Mouse (Mus musculus) G1E (cell line): Measurements from ENCODE around the gene Nyap1. TPM values are rescaled to one million over a fixed set of nuclear protein-coding genes. Genes with fewer than 3 reads are reported as not detected.
A peak's percentile ranks its signal among the peaks of the same experiment; 100 is the strongest.

Experiments
- ATAC-seq: 2 replicates; pipeline ENCODE4 v1.8.0; 2016; ENCODE audit warnings: mild to moderate bottlenecking; ENCODE audit not compliant: insufficient number of reproducible peaks, poor library complexity, low FRiP score, severe bottlenecking; ENCODE audit errors: extremely low read depth
- DNase-seq: peaks from one replicate; pipeline ENCODE4 v3.0.0; 2012; ENCODE audit warnings: low spot score
- H3K27me3 ChIP-seq: 2 replicates; pipeline ENCODE4 v1.6.1; 2012; ENCODE audit warnings: mild to moderate bottlenecking, low read length, inconsistent platforms; ENCODE audit not compliant: insufficient read depth
- H3K36me3 ChIP-seq: replicated peaks from 2 replicates; pipeline ENCODE3; 2012; ENCODE audit warnings: mild to moderate bottlenecking, inconsistent platforms
- H3K4me1 ChIP-seq: 2 replicates; pipeline ENCODE4 v1.6.1; 2012; ENCODE audit warnings: low read depth, low read length, inconsistent platforms, mixed read lengths; ENCODE audit not compliant: insufficient read depth
- H3K4me3 ChIP-seq: 2 replicates; pipeline ENCODE4 v1.5.1; 2012; ENCODE audit warnings: low read depth, mild to moderate bottlenecking, inconsistent platforms, low read length, moderate library complexity, mixed read lengths
- H3K9me3 ChIP-seq: replicated peaks from 2 replicates; pipeline ENCODE4 v1.6.1; 2012; ENCODE audit warnings: inconsistent platforms
- CTCF ChIP-seq: IDR thresholded peaks from 2 replicates; pipeline ENCODE4 v1.5.1; 2012; ENCODE audit warnings: low read depth, low read length, inconsistent platforms, mixed read lengths
- GATA1 ChIP-seq: IDR thresholded peaks from 2 replicates; pipeline ENCODE4 v1.6.1; 2012; ENCODE audit warnings: borderline replicate concordance, low read length, inconsistent platforms, mixed read lengths
- GATA2 ChIP-seq: IDR thresholded peaks from 2 replicates; pipeline ENCODE4 v1.6.1; 2012; ENCODE audit warnings: low read depth, low read length, inconsistent platforms, borderline replicate concordance
- POLR2AphosphoS5 ChIP-seq: IDR thresholded peaks from 2 replicates; pipeline ENCODE4 v1.6.1; 2012; ENCODE audit warnings: low read depth, low read length, inconsistent platforms; ENCODE audit not compliant: insufficient replicate concordance
- TAL1 ChIP-seq: conservative IDR thresholded peaks from 2 replicates; pipeline ENCODE4 v1.6.1; 2012; ENCODE audit warnings: low read depth, low read length, inconsistent platforms, mixed read lengths
- polyA plus RNA-seq: library from polyadenylated mRNA; stranded (reverse); fragments of >175 nt; gene quantifications from 2 replicates; pipeline ENCODE4 v1.2.3, GENCODE M21; 2012
- total RNA-seq, 2 experiments: library from RNA; stranded (forward) in 1 of 2; stranded (reverse) in 1 of 2; fragments of 200-1000 nt in 1 of 2; fragments of >200 nt in 1 of 2; fragmentation: Nextera tagmentation in 1 of 2; gene quantifications; 2 replicates each; pipeline ENCODE4 v1.2.3; 2014 to 2017

The Nyap1 gene
- total RNA-seq (2014; fragmentation: Nextera tagmentation) = 0.90 and 1.0 TPM in 2 replicates
- 0.38 and 0.70 TPM in 2 replicates for total RNA-seq (2017)
- polyA plus RNA-seq = 2.8 and 3.0 TPM in 2 replicates

- Histone ChIP-seq H3K27me3 (peaks cover 5% of the 10 kb centered on the region; the same call in 1 of the 2 replicates), H3K9me3 (no peaks in the 10 kb centered on the region), H3K4me1 (peaks cover 65% of the 10 kb centered on the region), H3K36me3 (no peaks in the 10 kb centered on the region), H3K4me3 (peak within 1 kb of the TSS; percentile 75)
- DNase-seq = peak; percentile 81
- TF ChIP-seq TAL1 (no peak), GATA2 (no peak), POLR2AphosphoS5 (no peak), GATA1 (no peak), CTCF (peak; percentile 53; the same call in 1 of the 2 replicates)
- ATAC-seq = peak; percentile 35; the same call in 1 of the 2 replicates
Observed at GRCm38 (mm10) chr5:137741023-137741931, at the start of gene Nyap1. Nyap1 (minus strand) TSS chr5:137741607.

GRCm38 (mm10) chr5:137788946-137789531, 47.6 kb upstream of the Nyap1 start:
- Histone ChIP-seq H3K4me1 (peaks cover 26% of the 10 kb centered on the region), H3K36me3 (peaks cover 14% of the 10 kb centered on the region), H3K9me3 (peaks cover 5% of the 10 kb centered on the region), H3K4me3 (no peak overlapping the region), H3K27me3 (peaks cover 4% of the 10 kb centered on the region; the same call in 1 of the 2 replicates)
- ATAC-seq (no peak), DNase-seq (no peak)
- TF ChIP-seq CTCF = no peak
- TF ChIP-seq TAL1 = no peak
- TF ChIP-seq GATA2 = no peak
- TF ChIP-seq POLR2AphosphoS5 = no peak
- no peak for TF ChIP-seq GATA1

- no peak for ATAC-seq
- Histone ChIP-seq H3K27me3 (peaks cover 4% of the 10 kb centered on the region; the same call in 1 of the 2 replicates), H3K9me3 (peaks cover 5% of the 10 kb centered on the region), H3K4me3 (peak overlapping the region; percentile 71; the same call in 1 of the 2 replicates), H3K36me3 (peaks cover 22% of the 10 kb centered on the region), H3K4me1 (peaks cover 35% of the 10 kb centered on the region)
- no peak for DNase-seq
- TF ChIP-seq CTCF (no peak), POLR2AphosphoS5 (no peak), TAL1 (no peak), GATA2 (no peak), GATA1 (no peak)
Observed at GRCm38 (mm10) chr5:137788171-137788570, 46.8 kb upstream of the Nyap1 start.

GRCm38 (mm10) chr5:137787151-137787928, 45.9 kb upstream of the Nyap1 start, which contains the start of the genes Mepce and Zcwpw1:
Mepce (minus strand) TSS chr5:137787655.
Zcwpw1 (plus strand) TSS chr5:137787798.
- Histone ChIP-seq H3K4me3 (peak within 1 kb of the TSS; percentile 78), H3K36me3 (peaks cover 31% of the 10 kb centered on the region), H3K4me1 (peaks cover 43% of the 10 kb centered on the region), H3K9me3 (peaks cover 5% of the 10 kb centered on the region), H3K27me3 (peaks cover 4% of the 10 kb centered on the region; the same call in 1 of the 2 replicates)
- DNase-seq = peak; percentile 73
- TF ChIP-seq TAL1 (no peak), POLR2AphosphoS5 (no peak), CTCF (no peak)
- ATAC-seq = peak; percentile 28; the same call in 1 of the 2 replicates

- no peak for TF ChIP-seq GATA2
- peak; percentile 93 for TF ChIP-seq POLR2AphosphoS5
- TF ChIP-seq TAL1 = no peak
- peaks cover 41% of the 10 kb centered on the region for H3K36me3 ChIP-seq
- DNase-seq (peak; percentile 96), ATAC-seq (peak; percentile 89)
- peaks cover 5% of the 10 kb centered on the region for H3K9me3 ChIP-seq
- peak overlapping the region; percentile 78 for H3K4me3 ChIP-seq
- peaks cover 4% of the 10 kb centered on the region; the same call in 1 of the 2 replicates for H3K27me3 ChIP-seq
- H3K4me1 ChIP-seq = peaks cover 53% of the 10 kb centered on the region
Observed at GRCm38 (mm10) chr5:137786109-137786942, 44.9 kb upstream of the Nyap1 start.
